Mouse (Mus musculus) stomach, postnatal 0 days (tissue): ENCODE results near the gene Sh3bgrl2.

ENCODE experiments used
- CTCF ChIP-seq: IDR thresholded peaks from 2 replicates; pipeline ENCODE4 v1.5.1; 2016; ENCODE audit warnings: antibody characterized with exemption, low read depth, mild to moderate bottlenecking, moderate library complexity
- EP300 ChIP-seq: optimal IDR thresholded peaks from 2 replicates; pipeline ENCODE3; 2016; ENCODE audit warnings: antibody characterized with exemption

- no peak for TF ChIP-seq CTCF
- no peak for TF ChIP-seq EP300
Measured at GRCm38 (mm10) chr9:83589063-83589462, 40.9 kb downstream of the Sh3bgrl2 start.
